Mouse (Mus musculus): ENCODE results near the gene Fam131b.

The Fam131b gene

GRCm38 (mm10) chr6:42324482-42325267 lies at the start of gene Fam131b:
TSS of gene Fam131b (minus strand) at chr6:42324643.
- peak in 1 of 2 experiments; percentile 48 for DNase-seq (ENCODE audit: inconsistent age in 2 of 2, low spot score in 1 of 2)

GRCm38 (mm10) chr6:42373669-42374430 lies 49.4 kb upstream of the Fam131b start:
- no peak for DNase-seq (ENCODE audit: inconsistent age in 2 of 2, low spot score in 1 of 2)

- DNase-seq (ENCODE audit: inconsistent age in 2 of 2, low spot score in 1 of 2): peak; percentile 57 to 82
Observed at GRCm38 (mm10) chr6:42372816-42373547, 48.5 kb upstream of the Fam131b start, which contains the start of gene Epha1. TSS of gene Epha1 (minus strand) at chr6:42373268.

GRCm38 (mm10) chr6:42372421-42372815 lies 48.0 kb upstream of the Fam131b start:
- no peak for DNase-seq (ENCODE audit: inconsistent age in 2 of 2, low spot score in 1 of 2)

GRCm38 (mm10) chr6:42372001-42372400 lies 47.6 kb upstream of the Fam131b start:
- no peak for DNase-seq (ENCODE audit: inconsistent age in 2 of 2, low spot score in 1 of 2)

GRCm38 (mm10) chr6:42370630-42371363 lies 46.4 kb upstream of the Fam131b start:
- DNase-seq (ENCODE audit: inconsistent age in 2 of 2, low spot score in 1 of 2): no peak

GRCm38 (mm10) chr6:42369870-42370269 lies 45.4 kb upstream of the Fam131b start:
- DNase-seq (ENCODE audit: inconsistent age in 2 of 2, low spot score in 1 of 2): no peak

GRCm38 (mm10) chr6:42365215-42365614 lies 40.8 kb upstream of the Fam131b start:
- DNase-seq (ENCODE audit: inconsistent age in 2 of 2, low spot score in 1 of 2): no peak

- no peak for DNase-seq (ENCODE audit: inconsistent age in 2 of 2, low spot score in 1 of 2)
Observed at GRCm38 (mm10) chr6:42364607-42365006, 40.2 kb upstream of the Fam131b start.

GRCm38 (mm10) chr6:42364066-42364465 lies 39.6 kb upstream of the Fam131b start:
- no peak for DNase-seq (ENCODE audit: inconsistent age in 2 of 2, low spot score in 1 of 2)

- DNase-seq (ENCODE audit: inconsistent age in 2 of 2, low spot score in 1 of 2): peak in 1 of 2 experiments; percentile 32
Observed at GRCm38 (mm10) chr6:42362974-42363373, 38.5 kb upstream of the Fam131b start.

- no peak for DNase-seq (ENCODE audit: inconsistent age in 2 of 2, low spot score in 1 of 2)
Observed at GRCm38 (mm10) chr6:42362497-42362896, 38.1 kb upstream of the Fam131b start.

- DNase-seq (ENCODE audit: inconsistent age in 2 of 2, low spot score in 1 of 2): peak; percentile 47 to 65
Observed at GRCm38 (mm10) chr6:42362074-42362473, 37.6 kb upstream of the Fam131b start.

- DNase-seq (ENCODE audit: inconsistent age in 2 of 2, low spot score in 1 of 2): peak in 1 of 2 experiments; percentile 34
Observed at GRCm38 (mm10) chr6:42361041-42361895, 36.8 kb upstream of the Fam131b start.

- no peak for DNase-seq (ENCODE audit: inconsistent age in 2 of 2, low spot score in 1 of 2)
Observed at GRCm38 (mm10) chr6:42360231-42360840, 35.9 kb upstream of the Fam131b start.

GRCm38 (mm10) chr6:42359364-42360147 lies 35.1 kb upstream of the Fam131b start:
- no peak for DNase-seq (ENCODE audit: inconsistent age in 2 of 2, low spot score in 1 of 2)

- DNase-seq (ENCODE audit: inconsistent age in 2 of 2, low spot score in 1 of 2): peak in 1 of 2 experiments; percentile 6
Observed at GRCm38 (mm10) chr6:42358901-42359300, 34.5 kb upstream of the Fam131b start.

GRCm38 (mm10) chr6:42357901-42358300 lies 33.5 kb upstream of the Fam131b start:
- peak in 1 of 2 experiments; percentile 18 for DNase-seq (ENCODE audit: inconsistent age in 2 of 2, low spot score in 1 of 2)

All from adrenal gland, adult (tissue).